Mouse (Mus musculus) stomach, postnatal 0 days (tissue): ENCODE results near the gene Ddi1. TPM values are rescaled to one million over a fixed set of nuclear protein-coding genes. Genes with fewer than 3 reads are reported as not detected.

Source experiments
- ATAC-seq: fragments of 200-750 bp; cut with Nextera tagmentation; 2 replicates; pipeline ENCODE4 v1.8.0; 2017; ENCODE audit not compliant: low FRiP score, low TSS enrichment
- DNase-seq: peaks from one replicate; pipeline ENCODE4 v3.0.0-alpha.2; 2016; ENCODE audit warnings: low spot score
- H3K27ac ChIP-seq: fragments of 300-500 bp; sonication (generic); replicated peaks from 2 replicates; pipeline ENCODE4 v1.5.1; 2014; ENCODE audit warnings: mild to moderate bottlenecking, control low read depth
- H3K27me3 ChIP-seq: fragments of 300-500 bp; sonication (generic); 2 replicates; pipeline ENCODE4 v1.6.1; 2014; ENCODE audit warnings: low read length; ENCODE audit not compliant: control insufficient read depth, insufficient read depth
- H3K36me3 ChIP-seq: fragments of 300-500 bp; sonication (generic); 2 replicates; pipeline ENCODE4 v1.6.1; 2014; ENCODE audit warnings: low read length, mixed read lengths; ENCODE audit not compliant: control insufficient read depth, insufficient read depth
- H3K4me1 ChIP-seq: fragments of 300-500 bp; sonication (generic); replicated peaks from 2 replicates; pipeline ENCODE4 v1.6.1; 2014; ENCODE audit warnings: antibody characterized with exemption; ENCODE audit not compliant: control insufficient read depth, insufficient read depth
- H3K4me2 ChIP-seq: fragments of 300-500 bp; sonication (generic); replicated peaks from 2 replicates; pipeline ENCODE4 v1.6.1; 2014; ENCODE audit warnings: low read depth, mild to moderate bottlenecking, control low read depth, moderate library complexity
- H3K4me3 ChIP-seq: fragments of 300-500 bp; sonication (generic); 2 replicates; pipeline ENCODE4 v1.5.1; 2014; ENCODE audit warnings: low read depth, low read length, control low read depth
- H3K9ac ChIP-seq: fragments of 300-500 bp; sonication (generic); 2 replicates; pipeline ENCODE4 v1.6.1; 2014; ENCODE audit warnings: mild to moderate bottlenecking, low read length, control low read depth, mixed read lengths
- H3K9me3 ChIP-seq: fragments of 300-500 bp; sonication (generic); 2 replicates; pipeline ENCODE4 v1.6.1; 2016; ENCODE audit warnings: low read length; ENCODE audit not compliant: control insufficient read depth
- CTCF ChIP-seq: IDR thresholded peaks from 2 replicates; pipeline ENCODE4 v1.5.1; 2016; ENCODE audit warnings: antibody characterized with exemption, low read depth, mild to moderate bottlenecking, moderate library complexity
- EP300 ChIP-seq: optimal IDR thresholded peaks from 2 replicates; pipeline ENCODE3; 2016; ENCODE audit warnings: antibody characterized with exemption
- WGBS: fragments of 180-500 bp; shearing (Covaris S2); extraction: QIAGEN DNeasy Blood & Tissue Kit; methylation state at CpG from one replicate; pipeline ENCODE4 v1.1.7; 2014; 5-methylcytosine and 5-hydroxymethylcytosine counted together
- polyA plus RNA-seq: library from polyadenylated mRNA; unstranded; fragments of >200 nt; fragmentation: Nextera tagmentation; extraction: Ambion mirVana; gene quantifications from 2 replicates; pipeline ENCODE4 v1.2.1, GENCODE M21; 2015

Gene Ddi1
- polyA plus RNA-seq = 0.05 TPM in 2 replicates

GRCm38 (mm10) chr9:6269796-6270280 lies at the start of gene Ddi1:
Gene Ddi1 (minus strand): TSS chr9:6269846.
- Histone ChIP-seq H3K27me3 (no peaks in the 10 kb centered on the region), H3K27ac (no peak within 1 kb of the TSS), H3K9ac (no peak within 1 kb of the TSS), H3K4me2 (no peak within 1 kb of the TSS), H3K4me3 (no peak within 1 kb of the TSS), H3K4me1 (no peaks in the 10 kb centered on the region), H3K36me3 (no peaks in the 10 kb centered on the region), H3K9me3 (no peaks in the 10 kb centered on the region)
- TF ChIP-seq EP300 (no peak), CTCF (no peak)
- ATAC-seq = no peak
- 59% methylated on average over 1 of the region's 1 CpGs for WGBS
- no peak for DNase-seq

- H3K4me3 ChIP-seq = no peak overlapping the region
- no peak for TF ChIP-seq CTCF
- TF ChIP-seq EP300 = no peak
- DNase-seq = no peak
- H3K4me1 ChIP-seq = no peaks in the 10 kb centered on the region
- no peak for ATAC-seq
- H3K4me2 ChIP-seq = no peak overlapping the region
- H3K36me3 ChIP-seq = no peaks in the 10 kb centered on the region
- no peak overlapping the region for H3K9ac ChIP-seq
- H3K9me3 ChIP-seq = no peaks in the 10 kb centered on the region
- WGBS = 68% methylated on average over 1 of the region's 1 CpGs
- H3K27ac ChIP-seq = no peak overlapping the region
- H3K27me3 ChIP-seq = no peaks in the 10 kb centered on the region
These were observed 47.5 kb upstream of the Ddi1 start for GRCm38 (mm10) chr9:6317114-6317513.

GRCm38 (mm10) chr9:6305847-6306246 lies 36.2 kb upstream of the Ddi1 start:
- DNase-seq (no peak), ATAC-seq (no peak)
- Histone ChIP-seq H3K4me1 (no peaks in the 10 kb centered on the region), H3K4me2 (no peak overlapping the region), H3K4me3 (no peak overlapping the region), H3K9me3 (no peaks in the 10 kb centered on the region), H3K9ac (no peak overlapping the region), H3K36me3 (no peaks in the 10 kb centered on the region), H3K27me3 (no peaks in the 10 kb centered on the region), H3K27ac (no peak overlapping the region)
- 76% methylated on average over 3 of the region's 3 CpGs for WGBS
- TF ChIP-seq EP300 (no peak), CTCF (no peak)

- Histone ChIP-seq H3K9me3 (no peaks in the 10 kb centered on the region), H3K27ac (no peak overlapping the region), H3K4me1 (no peaks in the 10 kb centered on the region), H3K4me3 (no peak overlapping the region), H3K27me3 (no peaks in the 10 kb centered on the region), H3K9ac (no peak overlapping the region), H3K36me3 (no peaks in the 10 kb centered on the region), H3K4me2 (no peak overlapping the region)
- DNase-seq (no peak), ATAC-seq (no peak)
- TF ChIP-seq EP300 (no peak), CTCF (no peak)
- WGBS = 86% methylated on average over 3 of the region's 3 CpGs
These were observed 34.9 kb upstream of the Ddi1 start for GRCm38 (mm10) chr9:6304590-6304989.

GRCm38 (mm10) chr9:6302050-6302449 lies 32.4 kb upstream of the Ddi1 start:
- H3K4me3 ChIP-seq = no peak overlapping the region
- ATAC-seq (no peak), DNase-seq (no peak)
- no peaks in the 10 kb centered on the region for H3K27me3 ChIP-seq
- TF ChIP-seq EP300 (no peak), CTCF (no peak)
- H3K9ac ChIP-seq = no peak overlapping the region
- 66% methylated on average over 3 of the region's 3 CpGs for WGBS
- H3K4me1 ChIP-seq = no peaks in the 10 kb centered on the region
- no peak overlapping the region for H3K27ac ChIP-seq
- H3K9me3 ChIP-seq = no peaks in the 10 kb centered on the region
- H3K4me2 ChIP-seq = no peak overlapping the region
- no peaks in the 10 kb centered on the region for H3K36me3 ChIP-seq

GRCm38 (mm10) chr9:6298547-6298946 lies 28.9 kb upstream of the Ddi1 start:
- ATAC-seq (peak; percentile 84; the same call in 1 of the 2 replicates), DNase-seq (no peak)
- H3K4me3 ChIP-seq = no peak overlapping the region
- no peak overlapping the region for H3K9ac ChIP-seq
- WGBS = 62% methylated on average over 2 of the region's 2 CpGs
- no peak overlapping the region for H3K27ac ChIP-seq
- H3K4me1 ChIP-seq = no peaks in the 10 kb centered on the region
- H3K9me3 ChIP-seq = no peaks in the 10 kb centered on the region
- no peaks in the 10 kb centered on the region for H3K36me3 ChIP-seq
- TF ChIP-seq CTCF (no peak), EP300 (no peak)
- H3K27me3 ChIP-seq = no peaks in the 10 kb centered on the region
- no peak overlapping the region for H3K4me2 ChIP-seq
